ENCODE assay signal across 8 mouse cellular contexts in genomic region chr12:111164310-111164751, GRCm38 (mm10). TPM values are rescaled to one million over a fixed set of nuclear protein-coding genes. Genes with fewer than 3 reads are reported as not detected.
A peak's percentile ranks its signal among the peaks of the same experiment; 100 is the strongest.
DNase-seq lines count a peak whose midpoint lies in the region; ATAC-seq and TF ChIP-seq lines count a peak whose summit lies in the region.

No protein-coding gene starts in this region.

- DNase-seq in ES-E14 (ENCODE audit: low read depth, low spot score), result peak; percentile 62
- peak; percentile 84 to 93 for DNase-seq in cerebellum, adult 18-20 months
- peak; percentile 83 to 88 for DNase-seq in heart, postnatal 36 days
- DNase-seq in layer of hippocampus, adult 18-20 months (ENCODE audit: low spot score in 2 of 2), result peak; percentile 81 to 94
- peak; percentile 93 to 95 for DNase-seq in lung, adult 18-20 months

- peak; percentile 87 for ATAC-seq in forebrain, embryonic 16.5 days
- ATAC-seq in neural tube, embryonic 14.5 days (ENCODE audit: low read depth), result peak; percentile 82

- H3K9ac ChIP-seq in ES-E14 (ENCODE audit: insufficient read depth, low read depth, low read length, poor library complexity, severe bottlenecking), result no peak overlapping the region
- H3K9ac ChIP-seq in forebrain, embryonic 16.5 days (replicated peaks; ENCODE audit: low read depth, low read length), result peak overlapping the region; percentile 23
- peak overlapping the region; percentile 18 for H3K9ac ChIP-seq in neural tube, embryonic 14.5 days (replicated peaks; ENCODE audit: low read depth, low read length)

- no peak for TF ChIP-seq CTCF in testis, adult 2 months (IDR thresholded peaks at IDR 0.05; ENCODE audit: control insufficient read depth, insufficient read depth, insufficient replicate concordance, low read depth, low read length)

- H3K36me3 ChIP-seq in ES-E14 (ENCODE audit: control insufficient read depth, insufficient read depth, low read length, poor library complexity, severe bottlenecking), result no peaks in the 10 kb centered on the region
- H3K36me3 ChIP-seq in forebrain, embryonic 16.5 days (ENCODE audit: control insufficient read depth, insufficient read depth), result no peaks in the 10 kb centered on the region
- no peaks in the 10 kb centered on the region for H3K36me3 ChIP-seq in neural tube, embryonic 14.5 days (ENCODE audit: control insufficient read depth, insufficient read depth, low read length)
- no peaks in the 10 kb centered on the region for H3K36me3 ChIP-seq in testis, adult 2 months (ENCODE audit: control insufficient read depth, insufficient read depth, low read length)

- under 1% methylated on average over 13 of the region's 13 CpGs for WGBS in forebrain, embryonic 16.5 days
- WGBS in neural tube, embryonic 14.5 days, result 1% methylated on average over 13 of the region's 13 CpGs

- peak overlapping the region in 1 of 2 experiments; percentile 15; a peak in 2 of 4 replicates for H3K4me3 ChIP-seq in ES-E14 (ENCODE audit: insufficient read depth in 1 of 2, low read depth in 1 of 2, low read length in 2 of 2, poor library complexity in 1 of 2, severe bottlenecking in 1 of 2)
- peak overlapping the region; percentile 35 for H3K4me3 ChIP-seq in forebrain, embryonic 16.5 days (replicated peaks; ENCODE audit: low read length)
- peak overlapping the region; percentile 21; the same call in 1 of the 2 replicates for H3K4me3 ChIP-seq in neural tube, embryonic 14.5 days (ENCODE audit: low read depth, low read length)
- H3K4me3 ChIP-seq in testis, adult 2 months (ENCODE audit: control insufficient read depth, low read depth, low read length), result peak overlapping the region; percentile 15

- no peaks in the 10 kb centered on the region for H3K27me3 ChIP-seq in forebrain, embryonic 16.5 days (replicated peaks; ENCODE audit: control insufficient read depth, insufficient read depth, low read length)
- no peaks in the 10 kb centered on the region for H3K27me3 ChIP-seq in neural tube, embryonic 14.5 days (ENCODE audit: control insufficient read depth, insufficient read depth, low read length)
- no peaks in the 10 kb centered on the region for H3K27me3 ChIP-seq in testis, adult 2 months (ENCODE audit: control insufficient read depth, insufficient read depth, low read length)

- no peak for TF ChIP-seq POLR2A in testis, adult 2 months (IDR thresholded peaks at IDR 0.05; ENCODE audit: control insufficient read depth, low read depth, low read length)

- intact Hi-C loops in heart, postnatal 36 days (cut with DNase I), result no loop called here

- peak overlapping the region; percentile 52 for H3K4me2 ChIP-seq in forebrain, embryonic 16.5 days (ENCODE audit: low read length)
- H3K4me2 ChIP-seq in neural tube, embryonic 14.5 days (ENCODE audit: low read depth, low read length), result peak overlapping the region; percentile 52

- no peaks in the 10 kb centered on the region for H3K9me3 ChIP-seq in ES-E14 (ENCODE audit: control insufficient read depth, insufficient read depth, low read depth, low read length)
- H3K9me3 ChIP-seq in forebrain, embryonic 16.5 days (ENCODE audit: control insufficient read depth, low read length), result no peaks in the 10 kb centered on the region
- H3K9me3 ChIP-seq in neural tube, embryonic 14.5 days (ENCODE audit: control insufficient read depth, low read length), result no peaks in the 10 kb centered on the region

- no peak overlapping the region for H3K27ac ChIP-seq in ES-E14 (ENCODE audit: insufficient read depth, low read depth, low read length, poor library complexity, severe bottlenecking)
- H3K27ac ChIP-seq in forebrain, embryonic 16.5 days (ENCODE audit: low read length), result peak overlapping the region; percentile 90
- peak overlapping the region; percentile 79 for H3K27ac ChIP-seq in neural tube, embryonic 14.5 days (ENCODE audit: low read depth, low read length)
- H3K27ac ChIP-seq in testis, adult 2 months (ENCODE audit: control insufficient read depth, insufficient read depth, low read depth, low read length), result no peak overlapping the region

- peaks cover 1 to 17% of the 10 kb centered on the region in 2 experiments; a peak in 1 of 4 replicates for H3K4me1 ChIP-seq in ES-E14 (ENCODE audit: control insufficient read depth in 2 of 2, insufficient read depth in 2 of 2, low read length in 2 of 2, poor library complexity in 1 of 2)
- peaks cover 52% of the 10 kb centered on the region for H3K4me1 ChIP-seq in forebrain, embryonic 16.5 days (replicated peaks; ENCODE audit: control insufficient read depth, insufficient read depth, low read length)
- H3K4me1 ChIP-seq in neural tube, embryonic 14.5 days (ENCODE audit: control insufficient read depth, insufficient read depth, low read length), result peaks cover 40% of the 10 kb centered on the region
- peaks cover 14% of the 10 kb centered on the region for H3K4me1 ChIP-seq in testis, adult 2 months (ENCODE audit: control insufficient read depth, insufficient read depth, low read length)

- in situ Hi-C loops in ES-E14 (cut with MboI; ENCODE audit: low sequenced_read_pairs in 2 of 2, unreplicated experiment in 2 of 2), result no loop called here

TF ChIP-seq in ES-E14, 5 proteins besides CTCF, POLR2A, EP300 and RAD21:
- TF ChIP-seq CHD2 (IDR thresholded peaks at IDR 0.05; ENCODE audit: low read depth, low read length) (peak; percentile 71; the same call in 1 of the 2 replicates), ZNF384 (IDR thresholded peaks at IDR 0.05; ENCODE audit: low read depth, low read length) (no peak)

RNA-seq across cellular contexts. Expression of gene Traf3, which starts 1.8 kb away (rescaled TPM):
- total RNA-seq in ES-E14 (2012; rRNA removed), result 12.4 and 14.8 TPM in 2 replicates
- polyA plus RNA-seq in forebrain, embryonic 16.5 days (2015; fragmentation: Nextera tagmentation; extraction: Ambion mirVana), result 14.0 and 15.8 TPM in 2 replicates
- 10 to 100 TPM; 12.0 to 12.6 TPM for total RNA-seq in heart, postnatal 36 days (2021)
- 10 to 100 TPM; 53.6 to 53.7 TPM for total RNA-seq in layer of hippocampus, adult 18-20 months (2021)
- 20.1 and 22.1 TPM in 2 replicates for polyA plus RNA-seq in neural tube, embryonic 14.5 days (2014; fragmentation: Nextera tagmentation; extraction: Ambion mirVana)
- 2.1 and 2.4 TPM in 2 replicates for polyA plus RNA-seq in testis, adult 2 months (2012; rRNA removed)

RNA-seq across cellular contexts. Expression of gene 4930595D18Rik, which starts 20.0 kb away (rescaled TPM):
- total RNA-seq in ES-E14 (2012; rRNA removed), result not detected in 2 replicates
- polyA plus RNA-seq in forebrain, embryonic 16.5 days (2015; fragmentation: Nextera tagmentation; extraction: Ambion mirVana), result not detected in 2 replicates
- total RNA-seq in heart, postnatal 36 days (2021), result not detected
- total RNA-seq in layer of hippocampus, adult 18-20 months (2021), result not detected
- polyA plus RNA-seq in neural tube, embryonic 14.5 days (2014; fragmentation: Nextera tagmentation; extraction: Ambion mirVana), result not detected in 2 replicates
- polyA plus RNA-seq in testis, adult 2 months (2012; rRNA removed), result 5.1 and 5.2 TPM in 2 replicates

Comparison
In these comparisons a context has a peak if more than half of its experiments do, and no peak if none do; other contexts are left out.
1. H3K27ac ChIP-seq: peak in forebrain, embryonic 16.5 days (single experiment) and neural tube, embryonic 14.5 days (single experiment); none in ES-E14 (single experiment) and testis, adult 2 months (single experiment).
2. Peak in every context shown above with its lines, with median percentiles within 50 percentile points of each other: DNase-seq.